7 mouse cellular contexts compared by ENCODE assay signal in the genomic region with DNA sequence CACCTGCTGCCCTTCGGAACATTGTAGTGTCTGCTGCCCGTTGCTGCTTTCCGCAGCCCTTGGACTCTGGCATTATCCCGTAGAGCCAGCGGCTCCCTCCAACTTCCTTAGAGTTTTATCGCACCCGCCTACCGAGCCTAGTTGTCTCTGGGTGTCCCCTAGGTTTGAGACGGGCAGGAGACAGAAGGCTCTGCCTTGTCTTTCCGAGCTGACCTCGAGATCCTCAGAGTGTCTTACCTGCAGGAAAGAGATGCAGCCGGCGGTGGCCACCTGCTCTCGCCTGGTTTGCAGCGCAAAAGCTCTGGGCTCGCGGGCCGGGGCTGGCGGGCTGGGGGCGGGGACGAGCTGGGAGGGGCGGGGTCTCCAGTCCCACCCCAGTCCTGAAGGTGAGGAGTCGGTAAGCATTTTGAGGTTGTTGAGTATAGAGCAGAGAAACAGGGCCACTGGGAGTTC. TPM values are rescaled to one million over a fixed set of nuclear protein-coding genes. Genes with fewer than 3 reads are reported as not detected.
DNase-seq lines count a peak whose midpoint lies in the region; ATAC-seq and TF ChIP-seq lines count a peak whose summit lies in the region.

A gene (minus strand): TSS at position 292 of the 453 bp plus-strand sequence.

- no peak for TF ChIP-seq POLR2A in spleen, adult 2 months (IDR thresholded peaks at IDR 0.05; ENCODE audit: low read depth, low read length)

- DNase-seq in spleen, adult 2 months (ENCODE audit: low read depth in 1 of 2, low spot score in 2 of 2) = no peak
- DNase-seq in spleen, postnatal 36 days (ENCODE audit: low spot score in 2 of 2) = no peak
- no peak for DNase-seq in hindbrain, embryonic 10.5 days (ENCODE audit: low spot score)
- no peak for DNase-seq in liver, embryonic 14.5 days (ENCODE audit: low read depth in 3 of 3, low spot score in 3 of 3)
- DNase-seq in thymus, postnatal 25 days = peak; percentile 43
- no peak for DNase-seq in cerebellum, postnatal 36 days

- ATAC-seq in liver, embryonic 14.5 days (ENCODE audit: insufficient read depth) = no peak
- ATAC-seq in erythroblast, adult 5-6 weeks (replicated peaks; ENCODE audit: low FRiP score, poor library complexity, severe bottlenecking) = no peak

- no peak for TF ChIP-seq CTCF in spleen, adult 2 months (IDR thresholded peaks at IDR 0.05; ENCODE audit: extremely low read depth, insufficient read depth, insufficient read length, insufficient replicate concordance)
- TF ChIP-seq CTCF in liver, embryonic 14.5 days (IDR thresholded peaks at IDR 0.05; ENCODE audit: low read depth) = no peak

- H3K36me3 ChIP-seq in spleen, adult 2 months (ENCODE audit: control insufficient read depth, insufficient read depth, low read length) = peaks cover 6% of the 10 kb centered on the region
- H3K36me3 ChIP-seq in hindbrain, embryonic 10.5 days = no peaks in the 10 kb centered on the region
- H3K36me3 ChIP-seq in liver, embryonic 14.5 days (replicated peaks; ENCODE audit: control insufficient read depth, insufficient read depth, low read depth) = no peaks in the 10 kb centered on the region

- peak within 1 kb of the TSS; percentile 44 for H3K4me2 ChIP-seq in liver, embryonic 14.5 days (ENCODE audit: low read depth)

- 3% methylated on average over 23 of the region's 23 CpGs for WGBS in spleen, adult 2 months
- 2% methylated on average over 23 of the region's 23 CpGs for WGBS in hindbrain, embryonic 10.5 days
- WGBS in liver, embryonic 14.5 days (ENCODE audit: insufficient replicate concordance) = under 1% methylated on average over 23 of the region's 23 CpGs

- H3K4me3 ChIP-seq in spleen, adult 2 months (ENCODE audit: extremely low read depth, insufficient read depth, insufficient read length) = peak within 1 kb of the TSS; percentile 32; the same call in 1 of the 2 replicates
- peak within 1 kb of the TSS; percentile 48 for H3K4me3 ChIP-seq in hindbrain, embryonic 10.5 days
- peak within 1 kb of the TSS in 1 of 2 experiments; percentile 16; a peak in 1 of 4 replicates for H3K4me3 ChIP-seq in liver, embryonic 14.5 days (ENCODE audit: insufficient read depth in 1 of 2, low read depth in 2 of 2, low read length in 2 of 2)

- peaks cover 1% of the 10 kb centered on the region; the same call in 1 of the 2 replicates for H3K27me3 ChIP-seq in spleen, adult 2 months (ENCODE audit: control insufficient read depth, insufficient read depth, low read length)
- H3K27me3 ChIP-seq in hindbrain, embryonic 10.5 days (ENCODE audit: insufficient read depth, poor library complexity, severe bottlenecking) = peaks cover 38% of the 10 kb centered on the region
- no peaks in the 10 kb centered on the region for H3K27me3 ChIP-seq in liver, embryonic 14.5 days (ENCODE audit: control insufficient read depth, insufficient read depth, low read length)

- H3K9me3 ChIP-seq in hindbrain, embryonic 10.5 days = no peaks in the 10 kb centered on the region
- H3K9me3 ChIP-seq in liver, embryonic 14.5 days (ENCODE audit: control insufficient read depth, low read length) = no peaks in the 10 kb centered on the region

- no peak for TF ChIP-seq EP300 in liver, embryonic 14.5 days (IDR thresholded peaks at IDR 0.05; ENCODE audit: low read depth)

- peaks cover 4% of the 10 kb centered on the region; the same call in 1 of the 2 replicates for H3K4me1 ChIP-seq in spleen, adult 2 months (ENCODE audit: control insufficient read depth, insufficient read depth, insufficient read length)
- H3K4me1 ChIP-seq in hindbrain, embryonic 10.5 days (replicated peaks) = peaks cover 21% of the 10 kb centered on the region
- no peaks in the 10 kb centered on the region; a peak in 1 of 4 replicates for H3K4me1 ChIP-seq in liver, embryonic 14.5 days (replicated peaks; ENCODE audit: control insufficient read depth in 2 of 2, insufficient read depth in 2 of 2, low read length in 1 of 2)

- H3K27ac ChIP-seq in spleen, adult 2 months (ENCODE audit: insufficient read depth, low read length) = no peak within 1 kb of the TSS
- H3K27ac ChIP-seq in hindbrain, embryonic 10.5 days = peak within 1 kb of the TSS; percentile 64; the same call in 1 of the 2 replicates
- H3K27ac ChIP-seq in liver, embryonic 14.5 days = no peak within 1 kb of the TSS

- H3K9ac ChIP-seq in liver, embryonic 14.5 days (replicated peaks) = no peak within 1 kb of the TSS

RNA-seq across cellular contexts. Expression of the gene that starts here (rescaled TPM):
- polyA plus RNA-seq in spleen, adult 2 months (2012; rRNA removed) = 0.50 and 0.60 TPM in 2 replicates
- 0.26 and 0.68 TPM in 2 replicates for polyA plus RNA-seq in hindbrain, embryonic 10.5 days (2016; fragmentation: Nextera tagmentation; extraction: Ambion mirVana)
- polyA plus RNA-seq in liver, embryonic 14.5 days (2012; rRNA removed) = not detected in 2 replicates
- not detected in 2 replicates for polyA plus RNA-seq in liver, embryonic 14.5 days (2014; fragmentation: Nextera tagmentation; extraction: Ambion mirVana)
- total RNA-seq in erythroblast, adult 5-6 weeks (2015; ENCODE audit: low replicate concordance) = 0.63 TPM in 1 of 2 replicates, not detected in the other
- not detected in 2 replicates for total RNA-seq in erythroblast, adult 5-6 weeks (2017; ENCODE audit: low replicate concordance)
